Mouse (Mus musculus) testis, postnatal 14 days (tissue): ENCODE measurements around the gene Srgap2.

ENCODE experiments used
- DNase-seq: peaks from one replicate; pipeline ENCODE4 v3.0.0; 2021; ENCODE audit warnings: low spot score

The Srgap2 gene

GRCm38 (mm10) chr1:131473631-131474118, 53.5 kb downstream of the Srgap2 start:
- DNase-seq = no peak

- DNase-seq = no peak
These were observed 56.6 kb downstream of the Srgap2 start for GRCm38 (mm10) chr1:131470597-131470996.

DNA sequence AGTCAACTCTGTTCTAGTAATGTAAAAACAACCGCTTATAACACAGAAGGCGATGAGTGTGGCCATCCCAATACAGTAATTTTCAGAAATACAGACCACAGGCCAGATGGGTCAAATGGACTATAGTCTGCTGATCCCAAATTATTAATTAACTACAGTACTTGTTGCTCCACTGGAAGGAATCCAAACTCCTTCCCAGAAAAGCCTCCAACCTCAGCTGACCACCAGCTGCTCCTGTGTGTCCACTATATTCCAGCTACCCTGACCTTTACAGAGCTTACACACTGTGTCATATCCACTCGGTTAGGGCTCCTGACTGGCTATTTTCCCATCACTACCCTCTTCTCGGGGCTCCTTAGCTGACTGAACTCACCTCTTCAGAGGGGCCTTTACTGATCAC, 61.3 kb downstream of the Srgap2 start:
- no peak for DNase-seq

- DNase-seq = no peak
These were observed 63.1 kb downstream of the Srgap2 start for GRCm38 (mm10) chr1:131463953-131464627.

GRCm38 (mm10) chr1:131462541-131463067, 64.5 kb downstream of the Srgap2 start:
- DNase-seq = no peak

- DNase-seq = no peak
These were observed 66.1 kb downstream of the Srgap2 start for GRCm38 (mm10) chr1:131460914-131461530.

- DNase-seq = no peak
These were observed 71.7 kb downstream of the Srgap2 start for GRCm38 (mm10) chr1:131455355-131455890.

DNA sequence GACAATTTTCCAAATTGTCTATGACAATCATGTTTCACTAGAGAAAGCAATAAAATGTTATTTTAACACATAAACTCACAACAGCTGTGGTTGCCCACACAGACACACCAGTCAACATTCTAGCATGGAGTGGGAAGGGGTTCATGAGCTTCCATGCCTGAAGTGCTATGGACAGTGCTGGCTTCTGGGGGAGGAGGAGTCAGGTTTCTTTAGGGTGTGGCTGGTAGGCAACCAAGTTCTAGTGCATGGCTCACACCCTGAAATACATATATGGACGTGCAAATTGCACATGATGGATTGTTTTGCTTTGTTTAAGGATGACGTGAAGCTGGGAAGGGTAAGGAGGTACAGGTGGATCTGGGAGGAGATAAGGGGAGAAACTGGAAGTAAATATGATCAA, 72.8 kb downstream of the Srgap2 start:
- DNase-seq = no peak

DNA sequence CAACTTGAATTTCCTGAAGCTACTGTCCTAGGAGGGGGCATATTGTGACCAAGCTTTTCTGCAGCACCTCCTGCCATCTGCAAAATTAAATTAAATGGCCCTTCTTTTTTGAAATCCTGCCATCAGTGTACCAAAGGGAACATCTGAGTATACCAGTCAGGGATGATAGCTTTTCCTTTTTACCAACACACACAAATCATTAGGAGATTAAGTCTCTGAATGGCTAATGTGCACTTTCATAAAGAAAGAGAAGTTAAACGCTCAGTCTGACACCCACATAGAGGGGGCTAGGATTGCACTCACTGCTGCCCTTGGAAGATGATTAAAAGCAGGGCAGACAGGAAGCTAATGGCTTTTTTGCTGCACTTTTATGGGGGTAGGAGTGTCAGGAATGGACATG, 73.8 kb downstream of the Srgap2 start:
- DNase-seq = no peak

DNA sequence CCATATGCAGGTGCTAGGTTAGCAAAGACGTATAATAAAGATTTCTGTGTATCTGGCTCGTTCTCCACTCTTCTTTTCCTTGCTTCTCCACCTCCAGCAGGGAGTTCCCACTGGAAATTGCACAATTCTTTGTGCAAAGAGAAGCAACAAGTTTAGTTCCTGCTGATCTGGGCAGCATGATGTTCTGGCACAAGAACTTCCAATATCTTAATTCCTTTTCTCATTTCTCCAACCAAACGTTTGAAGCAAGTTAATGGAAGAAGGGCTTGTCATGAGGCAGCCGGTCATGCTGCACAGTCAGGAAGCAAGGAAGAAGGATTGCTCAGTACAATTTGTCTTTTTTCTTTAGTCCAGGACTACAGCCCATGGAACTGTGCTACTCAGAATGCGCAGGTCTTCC, 78.8 kb downstream of the Srgap2 start:
- no peak for DNase-seq

DNA sequence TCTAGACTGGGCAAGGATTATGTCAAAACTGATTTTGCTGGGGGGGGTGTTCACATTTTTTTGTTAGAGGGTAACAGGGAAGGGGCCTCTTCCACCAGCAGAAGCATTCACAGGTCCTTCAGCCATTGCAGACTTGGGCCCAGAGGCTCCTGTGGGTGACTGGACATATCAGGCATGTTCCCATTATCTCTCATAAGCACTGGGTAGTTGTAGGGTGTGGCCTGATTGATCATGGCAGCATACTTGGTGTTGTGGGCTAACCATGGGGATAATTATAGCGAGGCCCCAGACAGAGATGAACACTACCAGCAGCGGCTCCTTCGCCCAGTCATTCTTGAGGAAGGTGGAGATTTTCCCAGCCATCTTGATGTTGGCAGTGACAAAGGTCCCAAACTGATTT, 79.8 kb downstream of the Srgap2 start:
- no peak for DNase-seq

GRCm38 (mm10) chr1:131446577-131446976, 80.6 kb downstream of the Srgap2 start:
- DNase-seq = no peak

DNA sequence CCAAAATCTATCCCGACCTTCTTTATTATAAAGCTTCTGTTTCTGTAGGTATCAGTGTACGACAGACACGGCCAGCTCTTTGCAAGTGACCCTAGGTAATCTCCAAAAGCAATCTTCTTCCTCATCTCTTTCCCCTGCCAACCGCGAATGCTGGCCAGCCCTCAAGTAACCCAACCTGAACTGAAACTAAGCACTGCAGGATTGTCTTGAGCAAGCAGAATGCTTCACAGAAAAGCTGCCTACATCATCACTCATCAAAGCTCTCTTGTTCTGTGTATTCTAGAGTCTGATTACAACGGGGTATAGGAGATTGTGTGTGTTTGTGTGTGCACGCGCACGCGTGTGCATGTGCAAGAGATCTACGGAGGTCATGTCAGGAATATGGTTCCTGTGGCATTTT, 88.6 kb downstream of the Srgap2 start:
- no peak for DNase-seq

GRCm38 (mm10) chr1:131437975-131438374, 89.2 kb downstream of the Srgap2 start:
- DNase-seq = no peak

GRCm38 (mm10) chr1:131436609-131437008, 90.5 kb downstream of the Srgap2 start:
- no peak for DNase-seq

DNA sequence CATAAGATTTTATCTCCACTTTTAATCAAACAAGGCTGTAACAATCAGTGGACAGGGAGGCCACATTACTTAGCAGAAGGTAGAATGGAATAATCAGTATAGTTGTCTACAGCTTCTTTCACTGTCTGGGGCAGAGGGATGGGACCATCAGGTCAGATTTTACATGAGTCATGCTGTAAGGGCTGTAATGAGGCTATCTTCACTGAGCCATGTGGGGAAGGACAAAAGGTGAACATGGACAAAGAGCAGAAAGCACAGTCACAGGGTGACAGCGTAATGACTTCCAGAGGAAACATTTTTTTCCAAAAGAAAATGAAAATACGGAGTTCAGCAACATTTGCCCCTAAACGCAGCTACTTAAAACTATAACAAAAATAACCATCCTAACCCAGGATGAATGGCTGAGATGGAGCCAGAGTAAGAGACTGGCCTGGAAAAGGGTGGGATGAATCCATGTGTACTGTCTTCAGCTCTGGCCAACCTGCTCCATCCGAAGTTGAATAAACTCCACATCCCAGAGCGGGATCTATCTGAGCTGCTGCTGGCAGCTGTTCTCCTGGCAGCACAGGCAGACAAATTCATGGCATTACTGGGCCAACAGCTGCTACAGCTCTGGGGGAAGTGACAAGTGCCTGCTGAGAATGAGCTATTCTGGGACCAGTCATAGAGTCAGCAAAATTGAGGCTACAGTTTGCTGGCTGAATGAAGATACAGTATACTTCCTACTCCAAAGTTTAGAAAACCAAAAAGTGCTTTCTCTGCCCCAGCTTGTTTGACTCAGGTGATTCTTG, 95.5 kb downstream of the Srgap2 start:
- no peak for DNase-seq

DNA sequence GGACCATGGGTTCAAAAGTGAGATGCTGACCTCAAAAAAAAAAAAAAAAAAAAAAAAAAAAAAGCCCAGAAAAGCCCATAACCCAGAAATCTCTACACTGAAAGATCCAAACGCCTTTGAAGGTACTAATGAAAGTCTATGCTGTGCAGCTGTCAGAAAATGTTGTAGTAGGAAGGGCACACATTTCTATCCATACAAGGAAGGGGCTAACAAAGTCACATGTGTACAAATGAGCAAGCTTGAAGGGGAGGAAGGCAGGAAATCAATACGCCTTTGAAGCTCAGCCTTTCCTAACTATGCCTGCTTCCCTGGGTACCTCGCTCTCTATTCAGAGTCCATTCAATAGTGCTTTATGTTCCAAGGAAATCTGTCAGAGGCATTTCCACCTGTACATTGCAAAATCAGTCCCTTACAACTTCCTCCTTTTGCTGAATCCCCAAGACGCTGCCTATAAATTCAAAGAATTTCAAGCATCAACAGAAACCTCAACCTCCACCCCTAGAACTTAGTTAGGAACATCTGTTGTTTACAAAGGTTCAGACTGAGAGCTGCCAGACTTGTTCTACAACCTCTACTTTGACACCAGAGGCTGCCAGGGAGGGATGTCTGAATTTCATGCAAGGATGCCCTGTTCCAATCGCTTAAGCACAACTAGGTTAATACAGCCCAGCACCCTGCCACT, 99.9 kb downstream of the Srgap2 start:
- peak; percentile 19 for DNase-seq

DNA sequence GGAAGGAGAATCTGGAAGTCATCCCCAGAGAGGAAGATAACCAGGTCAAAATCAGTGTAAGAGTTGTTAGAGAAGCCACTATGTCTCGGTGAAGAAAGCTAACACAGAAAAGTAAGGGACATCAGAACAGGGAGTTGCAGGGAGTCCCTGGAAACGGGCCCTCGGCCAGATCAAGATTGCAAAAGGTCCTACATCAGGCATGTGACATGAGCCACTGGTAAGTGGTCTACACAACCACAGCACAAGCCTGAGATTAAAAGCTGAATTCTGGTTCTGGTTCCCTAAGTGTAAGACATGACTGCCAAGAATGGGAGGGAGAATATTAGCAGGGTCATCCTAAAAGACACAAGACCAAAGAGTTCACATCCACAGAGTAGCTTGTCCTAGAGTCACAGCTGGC, 104.1 kb downstream of the Srgap2 start:
- no peak for DNase-seq

DNA sequence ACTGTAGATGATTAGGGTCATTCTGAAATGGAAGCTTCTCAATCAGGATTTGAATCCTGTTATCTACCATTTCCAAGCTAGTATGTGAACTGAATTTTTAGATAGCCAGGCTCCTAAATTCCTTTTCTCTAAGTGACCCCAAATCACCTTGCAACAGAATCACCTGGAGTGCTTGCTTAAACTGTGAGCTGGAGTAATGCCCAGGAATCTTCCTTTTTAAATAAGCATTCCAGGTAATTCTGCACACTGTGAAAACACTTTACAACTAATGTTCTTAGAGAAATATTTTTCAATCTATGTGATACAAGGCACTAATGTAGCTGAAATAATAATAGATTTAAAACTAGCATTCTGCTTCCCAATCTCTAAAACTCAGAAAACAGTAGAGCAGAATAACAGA, 106.0 kb downstream of the Srgap2 start:
- no peak for DNase-seq

DNA sequence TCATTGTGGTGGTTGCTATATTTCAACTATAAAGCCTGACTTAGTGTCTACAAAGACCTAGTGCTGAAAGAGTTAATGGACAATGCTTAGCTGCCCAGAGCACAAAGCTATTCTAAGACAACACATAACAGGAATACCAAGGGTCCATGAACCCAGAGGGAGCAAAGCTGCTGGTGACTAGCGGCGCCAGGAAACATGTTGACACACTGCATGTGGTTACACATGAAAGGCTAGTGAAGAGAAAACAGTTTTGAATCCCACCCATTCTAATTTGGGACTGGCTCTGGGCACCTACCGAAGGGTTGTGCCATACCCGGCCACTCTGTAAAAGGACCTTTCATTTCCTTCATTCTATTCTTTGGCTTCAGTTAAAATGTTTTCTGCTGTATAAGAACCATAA, 106.5 kb downstream of the Srgap2 start:
- DNase-seq = no peak

- no peak for DNase-seq
These were observed 107.8 kb downstream of the Srgap2 start for GRCm38 (mm10) chr1:131419307-131419706.
